Mouse (Mus musculus) olfactory bulb, adult 2 months (tissue): ENCODE results near the gene Tmem59.

Source experiments
- CTCF ChIP-seq: fragments of 200-500 bp; IDR thresholded peaks from 2 replicates; pipeline ENCODE4 v1.5.1; 2012; ENCODE audit warnings: low read depth, mild to moderate bottlenecking, low read length, moderate library complexity; ENCODE audit not compliant: insufficient read depth
- POLR2A ChIP-seq: fragments of 200-500 bp; IDR thresholded peaks from 2 replicates; pipeline ENCODE4 v1.6.1; 2012; ENCODE audit warnings: mild to moderate bottlenecking, low read depth, low read length, moderate library complexity; ENCODE audit not compliant: insufficient read depth

GRCm38 (mm10) chr4:107166700-107167099 lies 11.5 kb upstream of the Tmem59 start:
- TF ChIP-seq CTCF (no peak), POLR2A (no peak)
